Mouse (Mus musculus): ENCODE data around the gene Rpp14.

DNA sequence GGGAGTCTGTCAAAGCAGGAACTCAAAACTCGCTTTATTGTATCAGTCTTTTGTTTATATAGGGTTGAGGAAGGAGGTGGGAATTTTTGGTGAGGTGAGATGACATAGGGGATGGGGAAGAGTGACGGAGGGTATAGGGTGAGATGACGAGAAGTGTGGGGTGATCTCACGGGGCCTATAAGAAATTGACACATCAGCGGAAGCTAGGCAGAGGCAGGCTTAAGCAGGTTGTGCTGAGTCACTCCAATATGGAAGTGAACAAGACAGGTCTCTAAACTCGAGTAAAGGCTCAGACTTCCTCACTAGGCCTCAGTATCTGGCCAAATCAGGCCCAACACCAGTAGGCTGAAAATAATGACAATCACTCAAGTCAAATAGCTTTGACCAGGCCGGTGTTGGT lies 20.2 kb upstream of the Rpp14 start:
- TF ChIP-seq GATA1 (IDR thresholded peaks at IDR 0.05; ENCODE audit: borderline replicate concordance, low read length) (no peak), FLI1 (IDR thresholded peaks at IDR 0.05; ENCODE audit: low read length) (no peak)

Data from megakaryocyte, embryonic 14.5 days (primary cell).